Mouse (Mus musculus) mouse embryonic stem cell (cell line): ENCODE measurements around the gene Isoc2b.
"Not testable (repeated sequence)": the region's sequence is repeated elsewhere in the genome, so short reads cannot be mapped to it uniquely, and the experiment has no call there.

ENCODE experiments used
- in situ Hi-C, 2 experiments: fragments of 300-500 bp; cut with MboI; formaldehyde crosslinking; loops; 1 replicate in 1 of 2; 3 replicates in 1 of 2; pipeline ENCODE4 v1.14.3; 2019 to 2020; ENCODE audit warnings: low sequenced_read_pairs in 2 of 2, low pct_unique_long_range_greater_than_20kb in 1 of 2, mixed read lengths in 1 of 2; ENCODE audit not compliant: unreplicated experiment in 1 of 2

Gene Isoc2b

DNA sequence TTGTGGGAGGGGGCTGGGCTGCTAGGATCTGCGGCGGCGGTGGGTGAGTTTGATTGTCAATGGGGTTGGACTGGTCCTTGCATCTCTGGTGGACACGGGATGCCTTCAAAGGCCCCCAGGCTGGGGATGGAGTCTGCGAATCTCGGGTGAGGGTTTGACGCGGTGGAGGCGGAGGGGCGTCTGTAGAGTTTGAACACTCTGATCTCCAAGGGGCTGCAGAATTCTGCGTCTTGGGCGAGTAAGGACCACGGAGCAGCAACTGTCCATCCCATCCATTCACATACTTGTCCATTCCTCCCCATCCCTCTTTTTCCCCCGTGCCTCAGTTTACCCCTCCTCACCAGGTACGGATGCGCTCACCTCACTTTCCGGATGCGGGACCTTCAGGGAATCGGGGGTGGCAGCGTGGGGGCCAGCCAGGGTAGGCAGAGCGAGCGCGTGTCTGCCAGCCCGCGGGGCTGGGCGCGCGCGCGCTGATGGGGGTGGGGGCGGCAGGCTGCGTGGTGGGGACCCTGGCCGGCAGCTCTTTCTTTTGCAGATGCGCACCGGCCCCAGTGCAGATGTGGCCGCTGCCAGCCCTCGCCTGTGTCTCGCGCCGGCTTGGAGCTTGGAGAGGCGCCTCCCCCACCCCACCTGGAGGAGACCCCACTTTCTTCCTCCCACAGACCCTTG, 25.7 kb downstream of the Isoc2b start, which contains the start of gene Shisa7:
TSS of gene Shisa7 (minus strand) at position 452 of the 672 bp plus-strand sequence.
- in situ Hi-C loops: no loop called here

DNA sequence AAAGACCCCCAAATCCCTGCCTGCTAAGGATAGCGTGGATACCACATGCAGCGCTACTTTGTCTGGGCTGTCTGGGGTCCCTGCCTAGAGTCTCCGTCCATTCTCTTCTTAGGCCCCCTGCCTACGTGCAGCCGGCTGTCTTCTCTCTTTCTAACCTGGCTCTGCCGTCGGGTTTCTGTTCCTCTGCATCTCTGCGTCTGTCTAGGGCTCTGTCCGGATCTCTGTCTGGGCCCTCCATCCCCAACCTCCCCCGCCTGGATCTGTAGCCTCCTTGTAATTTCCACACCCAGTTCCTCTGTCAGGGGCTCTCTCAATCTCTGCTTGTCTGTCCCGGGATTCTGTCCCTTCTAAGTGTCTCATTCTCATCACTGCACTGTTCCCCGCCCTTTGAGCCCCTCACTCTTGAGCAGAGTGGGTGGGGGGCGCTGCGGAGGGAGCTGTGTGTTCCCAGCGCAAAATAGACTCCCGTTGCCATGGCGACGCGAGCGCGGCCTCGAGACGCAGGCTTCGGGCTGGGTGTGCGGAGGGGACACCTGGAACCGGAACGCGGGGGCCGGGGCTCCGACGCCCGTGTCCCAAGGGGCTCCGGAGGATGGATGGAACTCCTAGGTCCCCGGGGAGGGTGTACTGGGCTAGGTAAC, 26.3 kb downstream of the Isoc2b start:
- in situ Hi-C loops: no loop called here

DNA sequence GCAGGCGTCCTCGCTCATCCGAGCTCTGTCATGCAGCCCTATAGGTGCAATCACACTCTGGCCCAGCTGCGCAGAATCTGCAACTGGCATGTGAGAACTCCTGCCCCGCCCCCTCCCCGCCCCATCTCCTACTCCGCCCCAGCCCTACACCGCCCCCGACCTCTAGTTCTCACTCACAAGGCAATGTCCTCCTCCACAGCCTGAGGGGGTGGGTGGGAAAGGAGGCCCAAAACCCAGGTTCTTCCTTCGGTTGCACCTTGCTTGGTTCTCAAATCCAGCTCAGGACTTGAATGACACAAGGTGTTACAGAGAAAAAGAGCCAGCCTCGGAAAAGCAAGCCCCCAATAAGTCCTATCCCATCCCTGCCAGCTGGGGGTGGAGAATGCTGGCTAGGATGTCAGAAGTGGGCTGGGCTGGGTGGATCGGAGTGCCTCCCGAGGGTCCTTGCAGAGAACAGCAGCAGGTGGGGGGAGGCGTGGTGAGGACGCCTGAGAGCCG, 27.4 kb downstream of the Isoc2b start:
- in situ Hi-C loops: no loop called here

DNA sequence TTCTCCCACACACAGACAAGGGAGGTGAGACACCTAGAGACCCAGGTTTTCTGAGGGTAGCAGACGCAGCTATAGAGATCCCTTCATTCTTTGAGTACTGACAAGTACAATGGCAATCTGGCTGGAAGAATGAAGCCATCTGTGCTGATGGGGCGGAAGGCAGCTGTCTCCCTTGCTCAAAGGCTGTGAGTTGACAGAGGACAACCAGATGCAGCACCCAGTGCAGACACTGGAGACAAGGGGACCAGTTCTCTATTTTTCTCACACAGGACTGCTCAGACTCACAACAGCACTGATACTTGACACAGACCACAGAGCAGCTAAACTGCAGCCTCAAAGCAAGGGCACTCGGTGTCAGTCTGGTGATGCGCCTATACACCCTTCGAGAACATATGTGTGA, 28.0 kb downstream of the Isoc2b start:
- in situ Hi-C loops: no loop called here

DNA sequence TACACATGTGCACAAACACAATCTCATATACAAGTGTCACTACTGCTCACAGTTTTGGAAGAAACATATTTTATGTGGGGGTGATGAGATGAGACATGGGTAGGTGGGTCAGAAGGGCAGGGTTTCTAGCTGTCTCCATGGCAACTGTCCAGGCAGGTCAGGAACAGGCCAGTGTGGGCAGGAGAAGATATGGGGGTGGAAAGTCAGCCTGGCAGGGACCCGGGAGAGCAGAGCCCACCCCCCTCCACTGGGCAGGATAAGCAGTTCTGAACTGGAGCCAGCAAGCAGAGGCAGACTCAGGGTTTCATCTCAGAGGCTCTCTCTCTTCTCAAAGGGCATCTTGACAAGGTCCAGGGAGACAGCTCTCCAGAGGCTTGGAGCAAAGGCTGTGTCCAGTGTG, 32.4 kb downstream of the Isoc2b start:
- in situ Hi-C loops: no loop called here

DNA sequence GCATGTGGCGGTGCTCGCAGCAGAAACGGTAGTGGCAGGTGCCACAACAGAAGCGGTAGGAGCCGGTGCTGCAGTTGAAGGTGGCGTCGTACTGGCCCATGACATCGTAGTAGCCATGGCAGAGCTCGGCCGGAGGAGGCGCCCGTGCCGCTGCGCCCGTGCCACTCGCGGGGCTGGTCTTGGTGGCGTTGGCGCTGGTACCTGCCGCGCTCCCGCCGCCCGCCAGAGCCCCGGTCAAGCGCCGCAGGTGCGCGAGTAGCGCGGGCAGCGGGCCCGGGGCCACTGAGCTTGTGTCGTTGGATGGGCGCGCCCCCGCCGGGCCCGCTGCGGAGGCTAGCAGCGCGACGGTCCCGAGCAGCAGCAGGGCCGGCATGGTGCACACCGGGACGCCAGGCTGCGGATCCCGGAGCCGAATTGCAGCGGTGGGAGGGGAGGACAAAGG, 33.7 kb downstream of the Isoc2b start:
- in situ Hi-C loops: no loop called here

DNA sequence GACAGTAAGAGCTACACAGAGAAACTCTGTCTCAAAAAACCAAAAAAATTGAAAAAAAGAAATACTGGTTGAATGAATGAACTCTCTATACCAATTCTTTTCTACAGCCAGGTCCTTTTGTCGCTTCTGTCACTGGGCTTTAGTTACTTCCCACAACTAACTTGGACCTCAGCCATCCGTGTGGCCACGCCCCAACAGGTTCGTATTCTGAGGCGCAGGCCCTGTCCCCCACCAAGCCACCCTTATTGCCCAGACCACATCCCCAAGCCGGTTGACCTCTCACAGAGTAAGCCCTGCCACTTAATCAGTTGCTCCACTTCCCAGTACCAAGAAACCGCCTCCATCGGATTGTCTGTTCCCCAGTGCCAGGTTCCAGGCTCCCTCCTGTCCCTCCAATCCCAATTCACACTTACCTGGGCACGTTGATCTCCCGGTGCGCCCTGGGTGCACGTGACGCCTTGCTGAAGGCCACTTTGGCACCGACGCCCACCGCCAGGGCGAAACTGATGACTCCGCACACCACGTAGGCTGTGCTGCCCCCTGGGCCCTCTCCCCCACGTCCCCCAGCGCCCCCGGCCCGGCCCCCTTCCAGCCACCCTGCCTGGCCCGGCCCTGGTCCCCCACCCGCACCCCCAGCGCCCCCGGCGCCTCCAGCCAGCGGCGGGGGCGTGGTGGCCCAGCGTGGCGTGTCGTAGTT, 34.3 kb downstream of the Isoc2b start:
- in situ Hi-C loops: no loop called here

DNA sequence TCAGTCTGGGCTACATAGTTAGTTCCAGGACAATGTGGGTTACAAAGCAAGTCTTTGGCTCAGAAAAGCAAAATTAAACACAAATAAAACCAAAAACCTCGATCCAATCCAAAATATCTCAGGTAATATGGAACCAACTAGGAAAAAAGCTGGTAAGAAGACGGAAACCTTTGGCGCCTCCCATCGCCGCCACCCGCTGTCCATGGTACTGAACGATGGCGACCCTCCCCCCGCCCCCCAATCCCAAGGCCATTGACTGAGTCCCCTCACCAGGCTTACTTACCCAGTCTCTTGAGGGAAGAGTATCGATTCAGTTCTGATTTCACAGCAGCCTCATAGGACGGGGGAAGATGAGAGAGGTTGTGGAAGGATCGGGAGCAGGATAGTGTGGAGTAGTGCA, 39.6 kb downstream of the Isoc2b start:
- in situ Hi-C loops: no loop called here

DNA sequence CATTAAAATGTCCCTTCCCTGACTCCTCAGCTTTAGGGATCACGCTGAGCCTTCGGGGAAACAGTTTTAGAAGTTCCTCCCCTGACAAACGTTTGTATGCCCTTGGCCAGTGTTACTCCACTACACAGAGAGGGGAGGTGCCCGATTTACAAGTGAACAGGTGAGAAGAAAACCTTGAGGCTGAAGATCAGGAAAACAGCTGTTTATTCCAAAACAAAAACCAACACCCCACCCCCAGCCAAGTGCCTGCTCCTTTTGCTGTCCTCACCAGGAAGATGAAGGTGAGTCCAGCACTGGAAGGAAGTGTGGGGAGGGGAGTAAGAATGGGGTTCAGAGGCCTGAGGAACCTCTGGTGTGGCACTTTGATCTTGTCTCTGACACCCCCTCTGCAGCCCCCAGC, 44.7 kb downstream of the Isoc2b start:
- in situ Hi-C loops: no loop called here

DNA sequence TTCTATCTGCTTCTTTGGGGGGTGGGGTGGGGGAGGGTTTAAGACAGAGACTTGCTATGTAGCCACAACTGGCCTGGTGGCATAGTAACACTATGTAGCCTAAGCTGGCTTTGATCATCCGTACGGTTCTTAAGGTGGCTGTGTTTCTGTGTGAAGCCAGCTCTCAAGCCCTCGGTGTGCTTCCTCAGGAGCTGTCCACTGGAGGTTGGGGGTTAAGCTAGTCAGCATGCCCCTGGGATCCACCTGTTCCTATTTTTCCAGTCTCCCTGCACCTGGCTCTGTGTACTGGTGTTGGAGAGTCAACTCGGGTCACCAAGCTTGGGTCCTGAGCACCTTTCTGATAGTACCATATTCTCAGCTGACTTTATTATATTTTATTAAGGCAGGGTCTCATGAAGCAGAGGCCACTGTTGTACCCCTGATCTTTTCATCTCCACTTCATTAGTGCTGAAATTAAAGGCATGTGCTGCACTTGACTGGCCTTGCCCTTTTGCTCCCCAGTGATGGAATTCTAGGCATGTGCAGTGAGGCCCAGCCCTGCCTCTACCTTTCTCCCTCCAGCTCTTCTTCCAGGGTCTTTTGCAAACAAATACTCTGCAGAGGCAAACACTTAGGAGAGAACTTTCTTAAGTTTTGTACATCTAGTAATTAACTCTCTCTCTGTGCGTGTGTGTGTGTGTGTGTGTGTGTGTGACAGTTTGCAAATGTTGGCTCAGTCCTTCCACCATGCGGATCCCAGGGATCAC, 47.7 kb downstream of the Isoc2b start:
- in situ Hi-C loops: no loop called here

DNA sequence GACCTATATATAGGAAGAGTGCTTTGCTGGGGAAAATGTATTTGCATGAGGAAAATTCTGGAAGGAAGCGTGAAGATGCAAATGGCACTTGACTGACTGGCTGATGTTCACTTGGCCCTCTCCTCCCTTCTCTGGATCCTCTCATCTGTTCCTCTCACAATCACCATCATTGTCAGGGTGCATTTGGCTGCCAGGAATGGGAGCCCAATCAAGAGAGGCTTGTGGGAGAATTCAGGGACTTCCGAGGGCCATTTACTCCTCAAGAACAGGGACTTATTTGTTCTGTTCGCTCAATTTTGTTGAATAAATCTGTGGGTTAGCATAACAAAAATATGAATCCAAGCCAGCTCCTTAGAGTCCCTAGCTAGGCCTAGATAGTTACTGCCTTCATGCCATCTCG, 48.4 kb downstream of the Isoc2b start:
- in situ Hi-C loops: no loop called here

DNA sequence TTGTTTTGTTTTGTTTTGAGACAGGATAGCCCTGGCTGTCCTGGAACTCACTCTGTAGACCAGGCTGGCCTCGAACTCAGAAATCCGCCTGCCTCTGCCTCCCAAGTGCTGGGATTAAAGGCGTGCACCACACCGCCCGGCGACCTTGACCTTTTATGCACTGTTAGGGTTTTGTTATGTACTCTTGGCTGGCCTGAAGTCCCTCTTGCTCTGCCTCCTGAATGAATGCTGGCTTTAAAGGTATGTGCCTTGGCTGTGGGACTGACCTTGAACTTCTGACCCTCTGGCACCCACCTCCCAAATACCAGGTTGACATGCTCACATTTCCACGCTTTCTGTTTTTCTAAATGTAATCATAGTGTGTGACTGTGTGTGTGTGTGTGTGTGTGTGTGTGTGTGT, 49.1 kb downstream of the Isoc2b start:
- in situ Hi-C loops: not testable (repeated sequence)

DNA sequence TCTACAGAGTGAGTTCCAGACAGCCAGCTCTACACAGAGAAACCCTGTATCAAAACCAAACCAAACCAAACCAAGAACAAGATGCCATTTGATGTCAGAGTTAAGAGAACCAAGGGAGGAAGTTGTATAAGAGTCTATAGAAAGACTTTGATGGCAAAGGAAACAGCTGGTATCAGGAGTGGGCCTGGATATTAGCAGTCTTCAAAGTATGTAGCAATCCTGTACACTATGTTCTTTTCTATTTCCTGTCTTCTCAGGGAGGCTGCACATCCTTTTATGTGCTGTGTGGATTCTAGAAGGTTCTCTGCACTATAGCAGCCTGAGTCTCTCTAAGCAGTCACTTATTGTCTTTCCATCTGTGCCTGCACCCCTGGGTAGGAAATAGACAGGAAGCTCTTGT, 53.5 kb downstream of the Isoc2b start:
- in situ Hi-C loops: no loop called here

DNA sequence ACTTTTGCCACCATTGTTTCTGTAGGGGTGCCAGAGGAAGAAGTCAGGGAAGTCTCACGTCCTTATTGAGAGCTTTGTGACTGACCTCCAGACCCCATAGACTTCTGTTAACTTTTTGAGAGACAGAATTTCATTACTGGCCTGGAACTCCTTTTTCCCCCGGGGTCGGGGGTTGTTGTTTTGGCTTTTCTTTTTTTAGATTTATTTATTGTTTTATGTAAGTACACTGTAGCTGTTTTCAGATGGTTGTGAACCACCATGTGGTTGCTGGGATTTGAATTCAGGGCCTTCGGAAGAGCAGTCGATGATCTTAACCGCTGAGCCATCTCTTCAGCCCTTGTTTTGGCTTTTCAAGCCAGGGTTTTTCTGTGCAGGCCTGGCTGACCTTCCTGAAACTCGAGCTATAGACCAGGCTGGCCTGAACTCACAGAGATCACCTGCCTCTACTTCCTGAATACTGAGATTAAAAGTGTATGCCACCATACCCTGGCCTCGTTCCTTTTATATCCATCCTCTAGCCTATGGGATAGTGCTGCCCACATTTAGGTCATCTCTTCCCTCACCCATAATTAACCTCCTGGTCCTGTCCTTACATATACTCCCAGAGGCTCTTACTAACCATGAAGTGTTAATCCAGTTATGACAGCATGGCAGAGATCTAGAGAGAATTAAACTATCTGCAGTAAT, 56.8 kb downstream of the Isoc2b start:
- in situ Hi-C loops: no loop called here

DNA sequence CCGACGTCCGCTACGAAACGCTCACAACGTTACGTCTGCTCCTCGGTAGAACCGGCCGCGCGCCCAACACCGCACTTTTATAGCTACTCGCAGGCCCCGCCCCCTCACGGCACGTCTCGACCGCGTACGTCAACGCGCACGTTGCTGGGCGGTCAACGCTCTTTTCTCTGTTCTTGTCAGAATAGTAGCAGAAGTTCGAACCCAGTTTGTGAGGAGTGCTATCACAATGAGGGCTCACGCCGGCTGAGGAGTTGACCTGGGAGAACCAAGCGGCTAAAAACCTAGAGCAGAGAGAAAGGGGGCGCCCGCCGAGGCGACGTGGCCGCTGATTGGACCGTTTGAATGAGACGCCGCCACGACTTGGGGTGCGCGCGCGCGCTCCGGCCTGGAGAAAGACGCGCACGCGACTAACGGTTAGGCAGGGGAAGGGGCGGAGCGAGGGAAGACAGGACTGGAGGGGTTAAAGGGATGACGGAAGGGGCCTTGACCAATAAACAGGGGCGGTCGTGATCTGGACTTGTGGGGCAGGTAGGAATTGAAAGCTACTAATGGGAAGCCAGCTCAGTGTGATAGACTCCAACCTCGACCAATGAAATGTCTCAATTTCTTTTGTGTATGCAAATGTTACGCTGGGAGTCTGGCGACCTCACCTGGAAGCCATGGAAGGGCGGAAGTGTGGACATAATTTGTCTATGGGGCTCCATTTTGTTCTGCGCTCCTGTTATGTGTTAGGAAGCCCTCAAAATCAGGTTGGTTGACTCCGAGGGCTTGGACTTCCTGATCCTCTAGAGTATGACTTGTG, 57.6 kb downstream of the Isoc2b start, which contains the start of gene Ube2s:
TSS of gene Ube2s (minus strand) at position 288 of the 802 bp plus-strand sequence.
- in situ Hi-C loops: no loop called here

DNA sequence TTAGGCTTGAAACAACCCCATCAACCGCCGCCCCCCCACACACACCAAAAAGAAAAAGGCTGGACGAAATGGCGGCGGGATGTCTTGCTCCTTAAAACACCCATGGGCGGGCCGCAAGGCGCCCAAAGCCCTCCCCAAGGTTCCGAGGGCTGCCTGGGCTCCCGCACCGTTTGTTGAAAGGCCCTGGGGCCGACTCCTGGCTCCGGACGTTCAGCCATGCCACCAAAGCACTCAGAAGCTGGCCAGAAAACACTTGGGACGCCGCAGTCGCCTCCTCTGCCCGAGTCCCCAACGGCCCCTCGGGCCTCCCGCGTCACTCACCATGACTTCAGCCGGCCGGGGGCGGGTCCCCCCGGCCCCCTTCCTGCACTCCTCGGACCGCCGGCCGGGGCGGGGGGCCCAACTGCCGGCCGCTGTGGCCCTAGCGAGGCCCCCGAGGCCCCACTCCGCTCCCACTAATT, 58.2 kb downstream of the Isoc2b start:
- in situ Hi-C loops: no loop called here

DNA sequence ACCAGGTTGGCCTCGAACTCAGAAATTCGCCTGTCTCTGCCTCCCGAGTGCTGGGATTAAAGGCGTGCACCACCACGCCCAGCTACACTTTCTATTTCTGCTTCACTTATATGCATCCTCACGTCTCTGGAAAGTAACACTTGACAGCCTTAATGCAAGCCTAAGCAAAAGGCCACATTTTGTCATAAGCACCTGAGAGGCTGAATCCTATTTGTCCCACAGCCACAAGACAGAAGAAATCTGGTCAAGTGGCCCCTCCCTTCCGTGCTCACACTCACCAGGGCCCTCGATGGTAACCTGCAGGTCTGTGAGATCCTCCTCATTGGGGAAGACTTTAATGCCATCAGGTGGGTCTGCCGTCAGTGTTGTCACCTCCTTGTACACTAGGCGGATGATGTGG, 58.9 kb downstream of the Isoc2b start:
- in situ Hi-C loops: not testable (repeated sequence)
